Mouse (Mus musculus): ENCODE results near the gene Sprr2a2.
"Not testable (repeated sequence)": the region's sequence is repeated elsewhere in the genome, so short reads cannot be mapped to it uniquely, and the experiment has no call there.

DNA sequence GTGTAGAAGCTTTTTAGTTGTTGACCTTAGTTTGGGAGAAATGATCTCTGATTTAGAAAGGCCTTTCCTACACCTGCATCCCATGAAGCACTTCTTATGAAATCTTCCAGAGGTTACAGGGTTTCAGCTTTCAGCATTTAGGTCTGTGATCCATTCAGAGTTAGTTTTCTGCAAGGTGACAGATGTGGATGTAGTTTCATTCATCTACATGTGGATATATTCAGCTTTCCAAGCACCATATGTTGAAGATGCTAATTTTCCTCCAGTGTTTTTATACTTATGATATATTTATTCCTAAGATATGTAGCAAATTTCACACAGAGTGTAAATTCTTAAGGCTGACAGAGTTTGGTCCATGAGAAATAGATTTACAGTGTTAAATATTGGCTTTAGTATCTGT, 57.8 kb downstream of the Sprr2a2 start:
- not testable (repeated sequence) for TF ChIP-seq POLR2A (IDR thresholded peaks at IDR 0.05; ENCODE audit: borderline replicate concordance, extremely low read depth, low read depth, low read length); CTCF (IDR thresholded peaks at IDR 0.05; ENCODE audit: insufficient read depth, low read length)
